Mouse (Mus musculus): ENCODE measurements at regions not wholly inside any gene's neighbourhood (a gene's known extent, or its start where the extent isn't known, plus 50 kb on each side); places are given as distances from the start of the nearest gene placed in this dataset.

DNA sequence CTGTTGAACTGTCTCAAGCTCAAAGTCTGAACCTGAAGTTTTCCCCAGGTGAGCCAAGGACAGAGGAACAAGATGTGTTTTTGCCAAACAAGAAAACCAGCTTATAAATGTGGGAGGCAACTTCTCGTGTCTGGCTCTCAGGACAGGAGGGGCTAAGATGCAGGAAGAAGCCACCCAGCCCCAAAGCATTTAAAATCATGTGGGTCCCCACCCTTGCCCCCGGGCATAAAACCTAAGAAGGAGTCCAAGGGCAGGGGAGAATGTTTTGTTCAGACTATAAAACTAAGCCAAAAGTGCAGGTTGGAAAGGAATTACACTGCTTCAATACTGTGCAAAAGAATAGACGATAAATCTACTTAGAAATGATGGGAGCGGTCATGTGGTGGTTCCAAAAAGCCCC, 80.7 kb upstream of the Lrig1 start:
- TF ChIP-seq CTCF (IDR thresholded peaks at IDR 0.05; ENCODE audit: borderline replicate concordance, insufficient read depth, low read depth, low read length) (no peak), POLR2A (IDR thresholded peaks at IDR 0.05; ENCODE audit: borderline replicate concordance, insufficient read depth, low read length) (no peak)

Data from cerebellum, adult 2 months (tissue).